Mouse (Mus musculus): ENCODE measurements around the gene B3glct.

The B3glct gene

GRCm38 (mm10) chr5:149678100-149678989 lies at the start of gene B3glct:
Gene B3glct, plus strand, starts transcription at chr5:149678230.
- TF ChIP-seq GATA4 (IDR thresholded peaks at IDR 0.05; ENCODE audit: insufficient replicate concordance, low read length), result no peak; the same call in 1 of the 2 replicates

- no peak for TF ChIP-seq GATA4 (IDR thresholded peaks at IDR 0.05; ENCODE audit: insufficient replicate concordance, low read length)
Measured at GRCm38 (mm10) chr5:149634409-149635035, 43.5 kb upstream of the B3glct start.

- TF ChIP-seq GATA4 (IDR thresholded peaks at IDR 0.05; ENCODE audit: insufficient replicate concordance, low read length), result no peak
Measured at GRCm38 (mm10) chr5:149635556-149635955, 42.5 kb upstream of the B3glct start.

GRCm38 (mm10) chr5:149636075-149636920 lies 41.7 kb upstream of the B3glct start, which contains the start of gene Hsph1:
Gene Hsph1, minus strand, starts transcription at chr5:149636376.
- peak; percentile 6; the same call in 1 of the 2 replicates for TF ChIP-seq GATA4 (IDR thresholded peaks at IDR 0.05; ENCODE audit: insufficient replicate concordance, low read length)

- no peak for TF ChIP-seq GATA4 (IDR thresholded peaks at IDR 0.05; ENCODE audit: insufficient replicate concordance, low read length)
Measured at GRCm38 (mm10) chr5:149637306-149637705, 40.7 kb upstream of the B3glct start.

- TF ChIP-seq GATA4 (IDR thresholded peaks at IDR 0.05; ENCODE audit: insufficient replicate concordance, low read length), result no peak
Measured at GRCm38 (mm10) chr5:149641277-149641892, 36.6 kb upstream of the B3glct start.

GRCm38 (mm10) chr5:149642366-149642765 lies 35.7 kb upstream of the B3glct start:
- TF ChIP-seq GATA4 (IDR thresholded peaks at IDR 0.05; ENCODE audit: insufficient replicate concordance, low read length), result no peak

GRCm38 (mm10) chr5:149642783-149643509 lies 35.1 kb upstream of the B3glct start:
- TF ChIP-seq GATA4 (IDR thresholded peaks at IDR 0.05; ENCODE audit: insufficient replicate concordance, low read length), result no peak

GRCm38 (mm10) chr5:149647367-149648115 lies 30.5 kb upstream of the B3glct start:
- no peak for TF ChIP-seq GATA4 (IDR thresholded peaks at IDR 0.05; ENCODE audit: insufficient replicate concordance, low read length)

GRCm38 (mm10) chr5:149648196-149648595 lies 29.8 kb upstream of the B3glct start:
- no peak for TF ChIP-seq GATA4 (IDR thresholded peaks at IDR 0.05; ENCODE audit: insufficient replicate concordance, low read length)

- TF ChIP-seq GATA4 (IDR thresholded peaks at IDR 0.05; ENCODE audit: insufficient replicate concordance, low read length), result no peak
Measured at GRCm38 (mm10) chr5:149648895-149649406, 29.1 kb upstream of the B3glct start.

GRCm38 (mm10) chr5:149649499-149650178 lies 28.4 kb upstream of the B3glct start:
- TF ChIP-seq GATA4 (IDR thresholded peaks at IDR 0.05; ENCODE audit: insufficient replicate concordance, low read length), result no peak

GRCm38 (mm10) chr5:149650179-149650553 lies 27.9 kb upstream of the B3glct start:
- no peak for TF ChIP-seq GATA4 (IDR thresholded peaks at IDR 0.05; ENCODE audit: insufficient replicate concordance, low read length)

Data from liver, adult (tissue).